Mouse (Mus musculus) lung, embryonic 14.5 days (tissue): ENCODE data around the gene Map3k5. TPM values are rescaled to one million over a fixed set of nuclear protein-coding genes. Genes with fewer than 3 reads are reported as not detected.
A peak's percentile ranks its signal among the peaks of the same experiment; 100 is the strongest.

Experiments
- ATAC-seq: fragments of 200-750 bp; cut with Nextera tagmentation; 2 replicates; pipeline ENCODE4 v1.8.0; 2017; ENCODE audit warnings: mild to moderate bottlenecking, moderate TSS enrichment, moderate library complexity; ENCODE audit not compliant: insufficient read depth
- DNase-seq: peaks from one replicate; pipeline ENCODE4 v3.0.0-alpha.2; 2015
- H3K27ac ChIP-seq: fragments of 300-500 bp; sonication (generic); 2 replicates; pipeline ENCODE4 v1.5.1; 2014; ENCODE audit warnings: low read depth, mild to moderate bottlenecking, moderate library complexity
- H3K27me3 ChIP-seq: fragments of 300-500 bp; sonication (generic); 2 replicates; pipeline ENCODE4 v1.6.1; 2014; ENCODE audit warnings: low read length, control low read depth; ENCODE audit not compliant: insufficient read depth
- H3K36me3 ChIP-seq: fragments of 300-500 bp; sonication (generic); 2 replicates; pipeline ENCODE4 v1.6.1; 2014; ENCODE audit warnings: control low read depth; ENCODE audit not compliant: insufficient read depth
- H3K4me1 ChIP-seq: fragments of 300-500 bp; sonication (generic); 2 replicates; pipeline ENCODE4 v1.6.1; 2014; ENCODE audit warnings: antibody characterized with exemption, control low read depth; ENCODE audit not compliant: insufficient read depth
- H3K4me2 ChIP-seq: fragments of 300-500 bp; sonication (generic); 2 replicates; pipeline ENCODE4 v1.6.1; 2014; ENCODE audit warnings: mild to moderate bottlenecking
- H3K4me3 ChIP-seq: fragments of 300-500 bp; sonication (generic); 2 replicates; pipeline ENCODE4 v1.5.1; 2014; ENCODE audit warnings: low read depth, low read length
- H3K9ac ChIP-seq: fragments of 300-500 bp; sonication (generic); 2 replicates; pipeline ENCODE4 v1.6.1; 2014
- H3K9me3 ChIP-seq: fragments of 300-500 bp; sonication (generic); 2 replicates; pipeline ENCODE4 v1.6.1; 2016; ENCODE audit warnings: low read depth, low read length, control low read depth
- CTCF ChIP-seq: IDR thresholded peaks from 2 replicates; pipeline ENCODE4 v1.5.1; 2016; ENCODE audit warnings: antibody characterized with exemption, low read depth
- WGBS: fragments of 180-500 bp; shearing (Covaris S2); extraction: QIAGEN DNeasy Blood & Tissue Kit; methylation state at CpG from one replicate; pipeline ENCODE4 v1.1.7; 2014; 5-methylcytosine and 5-hydroxymethylcytosine counted together
- polyA plus RNA-seq: library from polyadenylated mRNA; unstranded; fragments of >200 nt; fragmentation: Nextera tagmentation; extraction: Ambion mirVana; gene quantifications from 2 replicates; pipeline ENCODE4 v1.2.1, GENCODE M21; 2014

Map3k5 gene
- 2.2 and 2.5 TPM in 2 replicates for polyA plus RNA-seq

GRCm38 (mm10) chr10:19934384-19935294 lies at the start of gene Map3k5:
TSS of gene Map3k5 (plus strand) at chr10:19934472.
- Histone ChIP-seq H3K27me3 (no peaks in the 10 kb centered on the region), H3K9ac (peak within 1 kb of the TSS; percentile 64), H3K36me3 (no peaks in the 10 kb centered on the region), H3K4me1 (no peaks in the 10 kb centered on the region), H3K4me2 (peak within 1 kb of the TSS; percentile 98), H3K4me3 (peak within 1 kb of the TSS; percentile 71), H3K9me3 (no peaks in the 10 kb centered on the region), H3K27ac (peak within 1 kb of the TSS; percentile 76)
- peak; percentile 16; the same call in 1 of the 2 replicates for TF ChIP-seq CTCF
- WGBS: under 1% methylated on average over 83 of the region's 95 CpGs
- ATAC-seq (peak; percentile 54), DNase-seq (peak; percentile 58)

GRCm38 (mm10) chr10:19886249-19886648 lies 48.0 kb upstream of the Map3k5 start:
- H3K27me3 ChIP-seq: no peaks in the 10 kb centered on the region
- no peak overlapping the region for H3K9ac ChIP-seq
- H3K4me3 ChIP-seq: no peak overlapping the region
- no peak overlapping the region for H3K27ac ChIP-seq
- no peak for ATAC-seq
- WGBS: 65% methylated on average over 3 of the region's 3 CpGs
- no peak for DNase-seq
- no peak for TF ChIP-seq CTCF
- no peaks in the 10 kb centered on the region for H3K4me1 ChIP-seq
- H3K4me2 ChIP-seq: no peak overlapping the region
- H3K36me3 ChIP-seq: no peaks in the 10 kb centered on the region
- no peaks in the 10 kb centered on the region for H3K9me3 ChIP-seq

- 90% methylated on average over 3 of the region's 3 CpGs for WGBS
- Histone ChIP-seq H3K27me3 (no peaks in the 10 kb centered on the region), H3K9ac (no peak overlapping the region), H3K4me1 (no peaks in the 10 kb centered on the region), H3K4me2 (no peak overlapping the region), H3K4me3 (no peak overlapping the region), H3K9me3 (no peaks in the 10 kb centered on the region), H3K27ac (no peak overlapping the region), H3K36me3 (0 out of 2 replicates have a peak, but pooled peaks cover 6% of the 10 kb centered on the region)
- ATAC-seq (no peak), DNase-seq (no peak)
- no peak for TF ChIP-seq CTCF
These were observed 44.4 kb upstream of the Map3k5 start for GRCm38 (mm10) chr10:19889908-19890307.

- no peak for TF ChIP-seq CTCF
- H3K4me1 ChIP-seq: no peaks in the 10 kb centered on the region
- ATAC-seq (no peak), DNase-seq (peak; percentile 8)
- H3K36me3 ChIP-seq: 0 out of 2 replicates have a peak, but pooled peaks cover 6% of the 10 kb centered on the region
- H3K27ac ChIP-seq: no peak overlapping the region
- no peak overlapping the region for H3K9ac ChIP-seq
- WGBS: 63% methylated on average over 3 of the region's 3 CpGs
- no peaks in the 10 kb centered on the region for H3K27me3 ChIP-seq
- H3K4me3 ChIP-seq: no peak overlapping the region
- H3K4me2 ChIP-seq: no peak overlapping the region
- no peaks in the 10 kb centered on the region for H3K9me3 ChIP-seq
These were observed 42.6 kb upstream of the Map3k5 start for GRCm38 (mm10) chr10:19891686-19892085.

GRCm38 (mm10) chr10:19893146-19893545 lies 41.1 kb upstream of the Map3k5 start:
- H3K4me3 ChIP-seq: no peak overlapping the region
- 46% methylated on average over 6 of the region's 6 CpGs for WGBS
- H3K27me3 ChIP-seq: no peaks in the 10 kb centered on the region
- peaks cover 6% of the 10 kb centered on the region; the same call in 1 of the 2 replicates for H3K36me3 ChIP-seq
- no peak overlapping the region for H3K4me2 ChIP-seq
- TF ChIP-seq CTCF: no peak
- no peak overlapping the region for H3K9ac ChIP-seq
- H3K4me1 ChIP-seq: no peaks in the 10 kb centered on the region
- ATAC-seq (no peak), DNase-seq (peak; percentile 53)
- no peak overlapping the region for H3K27ac ChIP-seq
- H3K9me3 ChIP-seq: no peaks in the 10 kb centered on the region

GRCm38 (mm10) chr10:19893976-19894375 lies 40.3 kb upstream of the Map3k5 start:
- TF ChIP-seq CTCF: peak; percentile 79
- no peak for ATAC-seq
- Histone ChIP-seq H3K9ac (no peak overlapping the region), H3K9me3 (no peaks in the 10 kb centered on the region), H3K27me3 (no peaks in the 10 kb centered on the region), H3K4me2 (no peak overlapping the region), H3K36me3 (peaks cover 9% of the 10 kb centered on the region; the same call in 1 of the 2 replicates), H3K27ac (no peak overlapping the region), H3K4me1 (no peaks in the 10 kb centered on the region), H3K4me3 (no peak overlapping the region)
- 14% methylated on average over 4 of the region's 4 CpGs for WGBS
- peak; percentile 85 for DNase-seq

GRCm38 (mm10) chr10:19900191-19900590 lies 34.1 kb upstream of the Map3k5 start:
- no peak overlapping the region for H3K4me3 ChIP-seq
- no peak overlapping the region for H3K9ac ChIP-seq
- no peaks in the 10 kb centered on the region for H3K9me3 ChIP-seq
- WGBS: 51% methylated on average over 2 of the region's 2 CpGs
- H3K27me3 ChIP-seq: no peaks in the 10 kb centered on the region
- no peak overlapping the region for H3K4me2 ChIP-seq
- no peak for TF ChIP-seq CTCF
- no peaks in the 10 kb centered on the region for H3K4me1 ChIP-seq
- ATAC-seq (no peak), DNase-seq (no peak)
- H3K36me3 ChIP-seq: peaks cover 10% of the 10 kb centered on the region
- no peak overlapping the region for H3K27ac ChIP-seq
